Mouse (Mus musculus): ENCODE results near the gene Cd79b.
"Not testable (repeated sequence)": the region's sequence is repeated elsewhere in the genome, so short reads cannot be mapped to it uniquely, and the experiment has no call there.

The Cd79b gene

GRCm38 (mm10) chr11:106314333-106314812, at the start of gene Cd79b:
Cd79b (minus strand) TSS chr11:106314762.
- DNase-seq: no peak

- no peak for DNase-seq
Measured at GRCm38 (mm10) chr11:106359350-106359749, 44.8 kb upstream of the Cd79b start.

- peak; percentile 64 for DNase-seq
Measured at GRCm38 (mm10) chr11:106355382-106356128, 41.0 kb upstream of the Cd79b start.

GRCm38 (mm10) chr11:106354181-106354580, 39.6 kb upstream of the Cd79b start:
- DNase-seq: no peak

- no peak for DNase-seq
Measured at GRCm38 (mm10) chr11:106353188-106353587, 38.6 kb upstream of the Cd79b start, which contains the start of gene Scn4a. Scn4a (minus strand) TSS chr11:106353288.

GRCm38 (mm10) chr11:106351941-106352340, 37.4 kb upstream of the Cd79b start:
- no peak for DNase-seq

- DNase-seq: no peak
Measured at GRCm38 (mm10) chr11:106351253-106351652, 36.7 kb upstream of the Cd79b start.

- DNase-seq: no peak
Measured at GRCm38 (mm10) chr11:106350853-106351252, 36.3 kb upstream of the Cd79b start.

- DNase-seq: no peak
Measured at GRCm38 (mm10) chr11:106349772-106350171, 35.2 kb upstream of the Cd79b start.

GRCm38 (mm10) chr11:106344910-106345309, 30.3 kb upstream of the Cd79b start:
- no peak for DNase-seq

GRCm38 (mm10) chr11:106340990-106341520, 26.5 kb upstream of the Cd79b start:
- no peak for DNase-seq

GRCm38 (mm10) chr11:106339323-106339722, 24.8 kb upstream of the Cd79b start:
- not testable (repeated sequence) for DNase-seq

- no peak for DNase-seq
Measured at GRCm38 (mm10) chr11:106338870-106339269, 24.3 kb upstream of the Cd79b start.

GRCm38 (mm10) chr11:106338029-106338428, 23.5 kb upstream of the Cd79b start:
- no peak for DNase-seq

- no peak for DNase-seq
Measured at GRCm38 (mm10) chr11:106334066-106334465, 19.5 kb upstream of the Cd79b start.

- no peak for DNase-seq
Measured at GRCm38 (mm10) chr11:106332458-106332857, 17.9 kb upstream of the Cd79b start.

- DNase-seq: no peak
Measured at GRCm38 (mm10) chr11:106329682-106330081, 15.1 kb upstream of the Cd79b start.

- no peak for DNase-seq
Measured at GRCm38 (mm10) chr11:106329128-106329527, 14.6 kb upstream of the Cd79b start.

GRCm38 (mm10) chr11:106328521-106328920, 14.0 kb upstream of the Cd79b start:
- no peak for DNase-seq

GRCm38 (mm10) chr11:106326475-106326874, 11.9 kb upstream of the Cd79b start:
- no peak for DNase-seq

- DNase-seq: peak; percentile 69
Measured at GRCm38 (mm10) chr11:106325566-106326206, 11.1 kb upstream of the Cd79b start.

GRCm38 (mm10) chr11:106324858-106325257, 10.3 kb upstream of the Cd79b start:
- DNase-seq: no peak

GRCm38 (mm10) chr11:106318406-106319366, 4.1 kb upstream of the Cd79b start:
- no peak for DNase-seq
